Mouse (Mus musculus): ENCODE measurements around the gene Gna15.

The Gna15 gene

DNA sequence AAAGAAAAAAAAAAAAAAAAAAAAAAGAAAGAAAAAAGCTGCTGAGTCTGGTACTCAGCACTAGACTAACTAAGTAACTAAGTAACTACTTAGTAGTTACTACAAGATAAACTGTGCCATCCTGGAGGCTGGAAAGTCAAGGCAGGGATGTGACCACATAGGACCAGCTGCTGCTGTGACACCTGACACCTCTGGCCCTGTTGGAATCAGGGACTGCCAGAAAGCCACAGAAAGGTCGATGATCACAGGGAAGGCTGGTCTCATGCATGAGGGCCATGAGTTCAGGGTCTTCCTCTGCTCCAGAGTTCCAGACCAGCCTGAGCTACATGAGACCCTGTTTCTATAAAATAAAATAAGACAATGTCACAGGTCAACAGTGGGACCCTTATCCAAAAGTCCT lies 33.5 kb upstream of the Gna15 start:
- in situ Hi-C loops (cut with MboI; ENCODE audit: unreplicated experiment in 2 of 2): loop anchor here in 1 of 2 experiments (10.0 kb wide), 1 partner anchor 363 kb away; no protein-coding TSS in a partner anchor

DNA sequence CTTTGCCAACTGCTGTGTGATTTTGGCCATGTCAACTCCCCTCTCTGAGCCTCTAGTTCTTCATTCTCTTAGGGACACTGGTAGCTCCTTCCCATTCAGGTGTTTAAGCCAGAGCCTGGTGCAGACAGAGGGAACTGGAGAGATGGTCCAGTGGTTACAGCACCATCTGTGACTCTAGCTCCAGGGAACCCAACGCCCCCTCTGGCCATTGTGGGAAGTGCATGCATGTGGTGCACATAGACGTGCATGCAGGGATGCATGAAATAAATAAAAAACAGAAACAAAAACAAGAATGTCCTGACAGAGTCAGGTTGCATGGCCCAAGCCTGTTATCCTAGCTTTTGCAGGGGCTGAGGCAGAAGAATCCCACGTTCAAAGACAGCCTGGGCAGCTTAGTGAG lies 32.3 kb upstream of the Gna15 start:
- in situ Hi-C loops (cut with MboI; ENCODE audit: unreplicated experiment in 2 of 2): loop anchor here in 1 of 2 experiments (10.0 kb wide), 1 partner anchor 361 kb away; no protein-coding TSS in a partner anchor

DNA sequence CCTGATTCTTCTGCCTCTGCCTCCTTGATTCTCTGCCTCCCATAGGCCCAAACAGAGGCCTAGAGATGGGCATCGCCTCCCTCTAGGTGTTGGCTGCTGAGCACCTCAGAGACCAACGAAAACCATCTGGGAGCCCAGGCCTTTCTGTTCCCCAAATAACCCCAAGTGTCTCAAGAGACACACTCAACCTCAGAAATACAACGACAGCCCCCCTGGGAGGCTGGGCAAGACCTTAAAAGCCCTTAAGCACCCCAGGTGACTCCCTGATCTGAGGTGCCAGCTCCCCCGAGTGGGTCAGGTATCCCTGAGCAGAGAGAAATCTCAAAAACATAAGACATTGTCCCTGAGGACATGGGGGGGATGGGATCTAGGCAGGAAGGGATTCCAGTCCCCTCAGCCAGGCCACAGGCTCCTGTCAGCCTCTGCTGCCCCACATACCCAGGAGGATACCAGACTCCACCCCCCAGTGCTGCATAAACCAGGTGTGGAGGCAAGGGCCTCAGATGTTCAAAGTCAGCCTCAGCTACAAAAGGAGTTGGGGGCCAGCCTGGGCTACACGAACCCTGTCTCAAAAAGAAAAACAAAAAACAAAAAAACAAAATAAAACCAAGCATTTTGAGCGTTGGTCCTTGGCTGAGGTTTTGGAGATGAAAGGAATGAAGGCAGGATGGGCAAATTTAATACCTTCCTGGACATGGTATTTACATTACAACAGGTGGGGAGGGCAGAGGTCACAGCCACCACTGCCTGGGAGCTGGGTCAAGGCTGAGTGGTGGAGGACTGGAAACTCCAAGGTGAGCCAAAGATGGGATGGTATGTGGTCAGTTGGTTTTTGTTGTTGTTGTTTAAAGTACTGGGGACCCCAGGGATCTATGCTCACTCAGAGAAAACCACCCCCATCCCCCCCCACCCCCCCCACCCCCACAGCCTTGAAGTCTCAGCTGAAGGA lies 30.1 kb upstream of the Gna15 start:
- in situ Hi-C loops (cut with MboI; ENCODE audit: unreplicated experiment in 2 of 2): loop anchor here in 1 of 2 experiments (5.0 to 10.0 kb wide), 2 partner anchors 359 to 613 kb away; no protein-coding TSS in a partner anchor

DNA sequence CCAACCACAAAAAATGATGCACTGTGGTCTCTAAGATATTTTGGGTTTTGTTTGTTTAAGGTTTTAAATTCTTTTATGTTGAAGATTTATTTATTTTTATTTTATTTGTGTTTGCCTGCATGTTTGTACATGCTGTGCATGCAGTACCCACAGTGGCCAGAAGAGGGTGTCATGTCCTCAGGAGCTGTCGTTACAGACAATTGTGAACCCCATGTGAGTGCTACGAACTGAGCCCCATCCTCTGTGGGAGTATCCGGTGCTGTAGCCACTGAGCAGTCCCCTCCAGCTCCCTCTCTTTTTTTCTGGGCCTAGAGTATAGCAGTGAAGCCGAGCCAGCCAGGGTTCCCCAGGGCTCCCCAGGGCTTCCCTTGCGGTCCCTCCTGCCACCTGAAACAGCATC lies 29.2 kb upstream of the Gna15 start:
- in situ Hi-C loops (cut with MboI; ENCODE audit: unreplicated experiment in 2 of 2): loop anchor here in 1 of 2 experiments (5.0 to 10.0 kb wide), 2 partner anchors 358 to 614 kb away; no protein-coding TSS in a partner anchor

DNA sequence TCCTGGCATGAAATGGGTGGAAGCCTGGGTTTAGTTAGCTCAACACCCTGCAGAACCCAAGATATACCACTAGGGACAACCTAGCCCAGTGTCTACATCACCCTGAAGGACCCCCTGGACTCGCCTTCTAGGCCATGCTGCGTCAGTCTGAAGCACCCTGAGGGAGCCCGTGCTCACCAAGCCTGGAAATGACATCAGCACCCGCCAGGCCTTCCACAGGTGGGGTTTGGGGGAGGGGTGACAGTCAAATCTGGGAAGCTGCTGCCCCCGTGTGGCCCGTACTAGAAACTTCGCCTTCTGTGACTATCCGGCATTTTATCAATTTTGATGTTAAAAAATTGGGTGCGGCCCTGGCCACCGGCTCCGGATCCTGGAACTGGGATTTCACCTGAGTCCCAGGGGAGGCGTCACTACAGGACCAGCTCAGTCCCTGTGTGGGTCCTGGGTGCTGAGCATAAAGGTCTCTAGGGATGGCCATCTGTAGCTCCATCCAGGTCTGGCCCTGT lies 27.6 kb upstream of the Gna15 start:
- in situ Hi-C loops (cut with MboI; ENCODE audit: unreplicated experiment in 2 of 2): loop anchor here in 1 of 2 experiments (5.0 to 10.0 kb wide), 2 partner anchors 357 to 616 kb away; no protein-coding TSS in a partner anchor

DNA sequence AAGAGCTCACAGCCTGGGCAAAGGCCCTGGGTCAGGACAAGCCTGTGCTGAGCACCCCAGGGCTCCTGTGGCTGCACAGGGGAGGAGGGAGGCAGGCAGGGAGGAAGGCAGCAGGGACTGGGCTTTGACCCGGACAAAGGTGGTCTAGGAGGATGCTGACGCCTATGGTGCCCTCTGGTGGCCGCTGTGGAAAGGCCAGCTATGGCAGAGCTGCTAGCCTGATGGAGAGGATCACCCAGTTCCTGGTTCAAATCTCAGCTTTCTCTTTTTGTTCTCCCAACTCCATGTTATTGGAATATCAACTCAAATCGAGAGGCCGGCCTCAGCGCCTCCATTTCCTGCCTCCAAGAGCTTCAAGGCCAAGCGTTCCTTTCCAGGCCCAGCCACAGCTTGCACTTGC lies 26.2 kb upstream of the Gna15 start:
- in situ Hi-C loops (cut with MboI; ENCODE audit: unreplicated experiment in 2 of 2): loop anchor here in 1 of 2 experiments (5.0 to 10.0 kb wide), 2 partner anchors 355 to 617 kb away; no protein-coding TSS in a partner anchor

DNA sequence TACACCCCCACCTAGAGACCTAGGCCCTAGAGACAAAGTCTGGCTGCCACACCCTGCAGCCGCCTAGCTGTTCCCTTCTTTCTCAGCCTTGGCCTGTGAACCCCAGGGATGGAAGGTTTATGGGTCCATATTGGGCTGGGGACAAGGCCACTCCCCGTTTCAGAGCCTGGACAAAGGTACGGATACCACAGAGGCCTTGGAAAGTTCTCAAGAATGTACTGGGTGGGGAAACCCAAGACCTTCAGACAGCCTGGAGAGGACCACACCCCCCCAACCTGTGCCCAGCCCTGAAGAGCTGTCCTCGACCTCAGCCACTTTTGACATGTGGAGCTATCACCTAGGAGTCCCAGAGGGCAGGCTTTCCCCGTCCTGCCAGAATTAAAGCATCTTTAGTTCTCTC lies 24.9 kb upstream of the Gna15 start:
- in situ Hi-C loops (cut with MboI; ENCODE audit: unreplicated experiment in 2 of 2): loop anchor here (5.0 kb wide), 2 partner anchors 52 to 157 kb away; partner anchors contain the start of genes Ncln (in 1 of the 2) and Smim24 (in 1 of the 2)

DNA sequence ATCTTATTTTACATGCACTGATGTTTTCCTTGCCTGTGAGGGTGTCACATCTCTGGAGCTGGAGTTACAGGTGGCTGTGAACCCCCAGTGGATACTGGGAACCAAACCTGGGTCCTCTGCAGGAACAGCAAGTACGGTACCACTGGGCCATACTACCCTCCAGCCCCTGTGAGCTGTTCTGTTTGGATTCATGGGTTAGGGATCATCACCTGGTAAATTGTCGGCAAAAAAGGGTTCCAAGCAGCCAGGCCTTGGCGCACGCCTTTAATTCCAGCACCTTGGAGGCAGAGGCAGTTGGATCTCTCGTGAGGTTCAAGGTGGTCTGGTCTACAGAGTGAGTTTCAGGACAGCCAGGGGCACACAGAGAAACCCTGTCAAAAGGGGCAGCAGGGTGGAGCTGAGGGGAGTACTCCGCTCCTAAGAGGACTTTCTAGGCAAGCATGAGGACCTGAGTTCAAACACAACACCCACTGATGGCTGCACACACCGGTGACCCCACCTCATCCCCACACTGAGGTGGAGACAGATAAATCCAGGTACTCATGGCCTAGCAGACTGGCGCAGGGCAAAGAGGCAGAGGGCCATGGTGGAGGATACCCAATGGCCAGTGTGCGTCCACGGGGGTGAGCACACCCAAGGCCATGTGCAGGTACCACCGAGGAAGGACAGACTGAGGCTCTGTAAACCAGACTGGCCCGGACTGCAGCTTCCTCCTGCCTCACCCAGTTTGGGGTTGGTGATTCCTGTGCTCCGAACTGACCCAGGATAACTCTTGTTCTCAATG lies 23.0 kb upstream of the Gna15 start:
- in situ Hi-C loops (cut with MboI; ENCODE audit: unreplicated experiment in 2 of 2): loop anchor here (5.0 kb wide), 2 partner anchors 50 to 155 kb away; partner anchors contain the start of genes Ncln (in 1 of the 2) and Smim24 (in 1 of the 2)

DNA sequence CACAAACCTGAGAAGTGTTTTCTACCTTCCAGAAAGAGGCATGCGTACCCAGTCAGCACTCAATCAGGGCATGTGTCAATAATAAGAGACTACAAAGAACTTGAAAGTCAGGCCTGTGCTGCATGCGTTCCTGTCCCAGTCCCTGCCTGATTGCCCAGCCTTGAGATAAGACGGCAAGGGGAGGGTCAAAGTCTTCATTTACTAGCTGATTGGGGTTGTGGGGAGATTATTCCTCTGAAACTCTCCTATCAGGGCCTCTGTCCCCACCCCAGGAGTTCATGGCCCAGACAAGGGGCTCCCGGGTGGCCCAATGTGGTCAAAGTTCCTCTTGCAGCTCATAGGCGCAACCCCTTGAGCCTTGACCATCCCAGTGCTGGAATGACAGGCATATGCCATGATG lies 22.3 kb upstream of the Gna15 start:
- in situ Hi-C loops (cut with MboI; ENCODE audit: unreplicated experiment in 2 of 2): loop anchor here (5.0 kb wide), 2 partner anchors 49 to 154 kb away; partner anchors contain the start of genes Ncln (in 1 of the 2) and Smim24 (in 1 of the 2)

DNA sequence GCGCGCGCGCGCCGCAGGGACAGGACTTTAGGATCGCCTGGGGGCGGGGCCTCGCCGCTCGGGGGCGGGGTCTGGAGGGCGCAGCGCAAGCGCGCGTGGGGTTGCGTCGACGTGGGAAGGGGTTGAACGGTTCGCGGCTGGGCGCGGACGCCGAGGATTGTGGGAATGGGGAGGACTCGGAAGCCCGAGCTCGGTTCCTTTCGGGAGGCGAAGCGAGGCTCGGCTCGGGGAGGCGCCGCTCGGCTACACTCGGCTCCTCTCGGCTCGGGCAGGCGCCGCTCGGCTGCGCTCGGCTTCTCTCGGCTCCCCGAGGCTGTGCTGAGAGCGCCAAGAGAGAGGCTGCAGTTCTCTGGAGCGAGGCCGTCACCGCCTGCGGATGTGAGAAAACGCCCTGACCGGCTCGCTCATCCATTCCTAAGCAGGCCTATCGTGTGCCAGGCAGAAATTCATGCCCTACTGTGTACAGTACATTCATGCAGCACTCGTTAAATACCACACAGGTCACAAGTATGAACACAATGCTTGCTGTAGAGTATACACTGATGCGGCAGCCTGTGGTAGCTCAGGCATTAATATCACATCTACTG lies 21.2 kb upstream of the Gna15 start, which contains the start of gene Gna11:
Gna11 (minus strand) TSS at position 30 of the 587 bp plus-strand sequence.
- in situ Hi-C loops (cut with MboI; ENCODE audit: unreplicated experiment in 2 of 2): loop anchor here (5.0 kb wide), 2 partner anchors 48 to 153 kb away; partner anchors contain the start of genes Ncln (in 1 of the 2) and Smim24 (in 1 of the 2)

DNA sequence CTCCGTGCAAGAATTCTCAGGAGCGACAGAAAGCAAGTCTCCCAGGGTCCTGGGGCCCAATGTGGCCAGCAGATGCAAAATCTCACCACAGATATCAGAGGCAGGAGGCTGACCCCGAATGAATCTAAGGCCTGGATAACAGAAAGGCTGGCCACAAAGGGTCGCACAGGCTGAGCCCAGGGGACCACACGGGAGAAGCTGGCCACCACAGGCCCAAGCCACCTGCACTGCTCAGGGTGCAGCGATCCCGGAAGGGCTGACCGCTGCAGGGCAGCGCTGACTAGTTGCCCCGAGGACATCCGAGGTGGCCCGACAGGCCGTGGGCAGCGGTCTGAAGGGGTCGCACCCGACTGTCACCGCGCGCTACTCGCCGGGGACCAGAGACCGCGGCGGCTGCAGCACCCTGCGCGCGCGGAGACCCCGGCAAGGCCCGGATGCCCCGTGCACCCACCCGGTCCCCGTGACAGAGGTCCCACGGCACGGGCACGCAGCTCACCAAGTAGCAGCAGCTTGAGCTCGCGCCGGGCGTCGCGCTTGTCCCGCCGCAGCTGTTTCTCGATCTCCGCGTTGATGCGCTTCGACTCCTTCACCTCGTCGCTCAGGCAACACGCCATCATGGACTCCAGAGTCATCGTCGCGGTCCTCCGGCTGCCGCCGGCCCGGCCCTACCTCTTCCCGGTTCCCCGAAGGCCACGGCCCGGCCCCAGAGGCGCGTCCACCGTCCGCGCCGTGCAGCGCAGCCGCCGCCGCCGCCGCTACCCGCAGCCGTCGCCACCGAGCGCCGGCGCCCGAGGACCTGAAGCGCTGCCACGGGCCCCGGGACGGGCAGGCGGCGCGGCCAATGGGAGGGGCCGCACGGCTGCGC lies 20.5 kb upstream of the Gna15 start:
- in situ Hi-C loops (cut with MboI; ENCODE audit: unreplicated experiment in 2 of 2): loop anchor here (5.0 kb wide), 2 partner anchors 47 to 152 kb away; partner anchors contain the start of genes Ncln (in 1 of the 2) and Smim24 (in 1 of the 2)

DNA sequence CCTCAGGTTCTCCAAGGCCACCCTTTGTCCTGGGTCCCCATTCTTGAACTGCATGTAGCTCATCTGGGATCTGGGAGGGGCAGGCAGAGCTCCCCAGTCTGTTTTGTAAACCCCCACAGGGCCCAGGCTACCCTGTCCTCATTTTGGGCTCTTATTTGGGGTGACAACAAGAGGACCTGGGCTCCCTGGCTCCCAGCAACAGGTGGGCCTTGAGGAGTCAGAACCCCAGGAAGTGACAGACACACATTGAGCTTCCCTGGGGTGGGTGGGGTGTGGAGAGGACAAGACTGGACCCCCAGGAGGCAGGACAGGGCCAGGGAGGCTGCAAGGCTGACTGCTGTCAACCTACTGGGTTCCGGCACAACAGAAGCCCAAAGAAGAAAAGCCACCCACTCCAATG lies 19.6 kb upstream of the Gna15 start:
- in situ Hi-C loops (cut with MboI; ENCODE audit: unreplicated experiment in 2 of 2): no loop called here

DNA sequence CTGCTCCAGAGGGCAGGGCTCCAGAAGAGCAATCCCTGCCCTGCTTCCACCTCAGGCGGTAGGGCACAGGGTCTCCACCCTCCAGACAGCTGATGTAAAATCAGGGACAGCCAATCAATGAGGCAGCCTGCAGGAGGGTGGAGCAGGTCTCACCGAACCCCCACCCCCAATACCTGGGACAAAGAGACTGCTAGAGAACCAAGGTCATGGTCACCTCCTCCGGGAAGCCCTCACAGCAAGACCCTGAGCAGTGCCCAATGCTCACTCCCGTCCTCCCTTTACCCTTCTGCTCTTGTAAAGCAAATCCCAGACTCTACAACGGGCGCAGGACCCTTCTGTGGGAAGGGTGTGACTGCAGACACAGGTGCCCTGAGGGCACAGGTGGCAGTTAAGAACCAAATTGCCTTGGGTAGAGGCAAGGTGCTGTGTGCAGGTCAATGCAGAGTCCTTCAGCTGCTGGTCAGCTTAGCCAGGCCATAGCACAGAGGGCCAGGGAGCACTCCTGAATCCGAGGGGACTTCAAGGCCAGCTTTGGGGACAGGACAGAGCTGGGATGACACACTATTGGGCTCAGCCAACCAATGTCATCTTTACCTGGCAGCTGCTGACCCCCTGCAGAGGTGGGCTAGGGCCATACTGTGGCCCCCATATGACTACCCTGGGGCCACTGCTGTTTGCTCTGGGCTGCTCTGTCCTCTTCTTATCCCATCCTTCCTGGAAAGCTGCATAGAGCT lies 18.9 kb upstream of the Gna15 start:
- in situ Hi-C loops (cut with MboI; ENCODE audit: unreplicated experiment in 2 of 2): no loop called here

DNA sequence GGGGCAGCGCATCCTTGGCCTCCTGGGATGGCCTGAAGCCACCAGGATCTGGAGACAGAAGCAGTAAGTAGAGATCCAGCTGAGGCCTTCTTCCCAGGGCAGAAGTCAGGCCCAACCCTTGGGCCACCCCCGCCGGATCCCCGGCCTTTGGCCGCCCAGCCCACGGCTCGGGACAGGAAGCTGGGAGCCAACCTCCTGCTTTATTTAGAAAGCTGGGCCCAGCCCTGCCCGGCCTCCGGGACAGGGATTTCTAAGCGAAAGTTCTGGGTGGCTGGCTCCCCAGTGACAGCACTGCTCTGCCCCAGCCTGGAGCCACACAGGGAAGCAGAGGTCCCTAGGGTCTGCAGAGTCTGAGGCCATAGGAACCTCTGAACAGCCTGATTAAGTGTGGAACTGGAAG lies 17.8 kb upstream of the Gna15 start:
- in situ Hi-C loops (cut with MboI; ENCODE audit: unreplicated experiment in 2 of 2): no loop called here

DNA sequence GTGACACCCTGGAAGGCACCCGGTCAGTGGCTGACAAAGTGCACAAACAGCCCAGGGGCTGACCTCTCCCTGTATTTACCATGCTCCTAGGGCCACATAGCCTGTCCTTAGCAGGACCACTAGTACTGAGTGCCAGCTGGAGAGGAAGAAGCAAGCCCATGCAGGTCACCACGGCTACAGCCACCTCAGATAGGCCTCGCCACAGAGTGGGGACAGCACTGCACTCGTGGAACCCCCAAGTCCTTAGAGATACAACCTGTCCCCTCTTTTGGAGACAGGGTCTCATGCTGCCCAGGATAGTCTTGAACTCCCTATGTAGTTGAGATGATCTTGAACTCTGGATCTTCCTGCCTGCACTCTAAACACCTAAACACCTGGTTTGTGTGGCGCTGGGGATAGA lies 17.3 kb upstream of the Gna15 start:
- in situ Hi-C loops (cut with MboI; ENCODE audit: unreplicated experiment in 2 of 2): no loop called here

DNA sequence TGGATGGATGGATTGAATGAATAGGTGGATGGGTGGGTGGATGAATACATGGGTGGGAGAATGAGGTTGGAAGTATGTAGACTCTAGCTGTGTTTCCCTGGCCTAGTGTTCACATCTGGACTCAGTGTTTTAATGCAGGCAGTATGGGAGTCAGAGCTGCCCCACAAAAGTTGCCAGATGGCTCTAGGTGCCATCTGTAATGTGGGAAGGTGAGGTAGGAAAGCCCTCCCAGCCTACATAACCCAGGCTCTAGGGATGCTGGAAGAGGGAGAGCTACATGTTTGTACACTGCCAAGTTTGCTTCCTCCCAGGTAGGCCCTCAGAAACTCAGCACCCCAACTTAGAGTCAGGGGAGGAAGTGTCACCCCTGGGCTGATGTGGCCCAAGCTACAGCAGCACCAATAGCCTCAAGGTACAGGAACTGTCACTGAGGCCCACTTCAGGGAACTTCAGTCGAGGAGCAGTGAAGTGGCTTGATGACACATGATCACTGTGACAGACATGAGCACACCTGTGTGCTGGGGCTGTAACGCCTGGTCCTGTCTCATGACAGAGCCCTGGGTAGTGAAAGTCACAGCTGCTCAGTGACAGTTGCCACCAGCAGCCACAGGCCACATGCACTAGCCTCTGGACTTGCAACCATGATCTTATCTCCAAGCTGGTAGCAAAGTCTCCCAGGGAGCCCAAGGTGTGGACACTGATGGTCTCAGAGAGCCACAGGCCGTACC lies 14.5 kb upstream of the Gna15 start:
- in situ Hi-C loops (cut with MboI; ENCODE audit: unreplicated experiment in 2 of 2): loop anchor here in 1 of 2 experiments (5.0 kb wide), 1 partner anchor 36 kb away; the partner anchor contains the start of gene S1pr4

DNA sequence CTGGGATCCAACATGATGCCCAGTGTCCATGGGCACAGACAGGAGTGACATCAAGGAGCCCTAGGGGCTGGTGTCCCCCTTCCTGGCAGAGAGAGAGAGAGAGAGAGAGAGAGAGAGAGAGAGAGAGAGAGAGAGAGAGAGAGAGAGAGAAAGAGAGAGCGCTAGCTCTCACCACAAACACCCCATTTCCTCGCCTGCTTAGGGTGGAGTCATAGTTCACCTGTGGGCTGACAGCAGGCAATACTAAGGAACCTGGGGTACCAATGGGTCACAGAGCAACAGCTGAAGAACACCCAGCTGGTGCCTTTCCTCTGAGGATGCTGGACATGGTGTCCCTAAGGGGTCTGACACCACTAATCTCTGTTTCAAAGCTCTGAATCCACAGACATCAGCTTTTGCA lies 13.4 kb upstream of the Gna15 start:
- in situ Hi-C loops (cut with MboI; ENCODE audit: unreplicated experiment in 2 of 2): loop anchor here in 1 of 2 experiments (5.0 kb wide), 1 partner anchor 35 kb away; the partner anchor contains the start of gene S1pr4

Data from v-Abl transformed pro-B cells (cell line).